Mouse (Mus musculus) CH12.LX (cell line): ENCODE measurements at regions not wholly inside any gene's neighbourhood (a gene's known extent, or its start where the extent isn't known, plus 50 kb on each side); places are given as distances from the start of the nearest gene placed in this dataset.
"Not testable (repeated sequence)": the region's sequence is repeated elsewhere in the genome, so short reads cannot be mapped to it uniquely, and the experiment has no call there.

Source experiments
- DNase-seq: peaks from one replicate; pipeline ENCODE4 v3.0.0-alpha.2; 2013; ENCODE audit errors: extremely low read depth
- H3K27ac ChIP-seq: 2 replicates; pipeline ENCODE4 v1.5.1; 2012; ENCODE audit warnings: low read depth, mild to moderate bottlenecking, control low read depth, moderate library complexity; ENCODE audit not compliant: insufficient read depth
- H3K27me3 ChIP-seq: replicated peaks from 2 replicates; pipeline ENCODE3; 2012; ENCODE audit warnings: inconsistent platforms
- H3K36me3 ChIP-seq, 2 experiments: replicated peaks in 1 of 2; 2 replicates each; pipeline versions ENCODE3 to v1.6.1; 2012; ENCODE audit warnings: inconsistent platforms in 1 of 2, low read length in 1 of 2, mild to moderate bottlenecking in 1 of 2, mixed read lengths in 1 of 2, moderate library complexity in 1 of 2; ENCODE audit not compliant: control insufficient read depth in 1 of 2, insufficient read depth in 1 of 2
- H3K4me1 ChIP-seq, 2 experiments: 2 replicates each; pipeline ENCODE4 v1.6.1; 2012; ENCODE audit warnings: inconsistent platforms in 1 of 2, moderate library complexity in 1 of 2; ENCODE audit not compliant: insufficient read depth in 2 of 2, control insufficient read depth in 1 of 2
- H3K4me2 ChIP-seq: 2 replicates; pipeline ENCODE4 v1.6.1; 2012; ENCODE audit warnings: low read depth, mild to moderate bottlenecking, control low read depth; ENCODE audit not compliant: poor library complexity, insufficient read depth, severe bottlenecking
- H3K4me3 ChIP-seq, 3 experiments: fragments of 150-350 bp in 1 of 3; sonication (generic) in 1 of 3; replicated peaks in 1 of 3; 2 replicates each; pipeline versions ENCODE3 to v1.5.1; 2011 to 2012; ENCODE audit warnings: low read depth in 2 of 3, low read length in 2 of 3, mild to moderate bottlenecking in 2 of 3, moderate library complexity in 2 of 3, control low read depth in 1 of 3, improper control_type of control experiment in 1 of 3, inconsistent platforms in 1 of 3, mixed read lengths in 1 of 3; ENCODE audit not compliant: poor library complexity in 1 of 3
- H3K79me2 ChIP-seq: replicated peaks from 2 replicates; pipeline ENCODE4 v1.6.1; 2012; ENCODE audit warnings: mild to moderate bottlenecking, moderate library complexity; ENCODE audit not compliant: control insufficient read depth, poor library complexity, insufficient read depth, severe bottlenecking; ENCODE audit errors: extremely low read depth
- H3K9ac ChIP-seq: 2 replicates; pipeline ENCODE4 v1.6.1; 2012; ENCODE audit warnings: low read depth, mild to moderate bottlenecking, control low read depth, moderate library complexity; ENCODE audit not compliant: insufficient read depth
- H3K9me3 ChIP-seq: replicated peaks from 2 replicates; pipeline ENCODE3; 2012; ENCODE audit warnings: low read length, inconsistent platforms, mixed read lengths
- E2F4 ChIP-seq: IDR thresholded peaks from 2 replicates; pipeline ENCODE4 v1.6.1; 2011; ENCODE audit warnings: low read depth, low read length, improper control_type of control experiment; ENCODE audit not compliant: insufficient replicate concordance
- ELF1 ChIP-seq: IDR thresholded peaks from 2 replicates; pipeline ENCODE4 v1.6.1; 2014; ENCODE audit warnings: low read depth, mild to moderate bottlenecking, inconsistent platforms, low read length, improper control_type of control experiment
- ETS1 ChIP-seq: conservative IDR thresholded peaks from 2 replicates; pipeline ENCODE4 v1.6.1; 2012; ENCODE audit warnings: low read depth, mild to moderate bottlenecking, inconsistent platforms, low read length, improper control_type of control experiment, moderate library complexity
- GABPA ChIP-seq: IDR thresholded peaks from 2 replicates; pipeline ENCODE4 v1.6.1; 2012; ENCODE audit warnings: low read depth, low read length, improper control_type of control experiment, inconsistent platforms; ENCODE audit not compliant: insufficient replicate concordance
- IRF4 ChIP-seq: IDR thresholded peaks from 2 replicates; pipeline ENCODE4 v1.6.1; 2014; ENCODE audit warnings: low read depth, mild to moderate bottlenecking, inconsistent platforms, low read length, improper control_type of control experiment
- JUND ChIP-seq: conservative IDR thresholded peaks from 2 replicates; pipeline ENCODE4 v1.6.1; 2011; ENCODE audit warnings: low read depth, low read length, improper control_type of control experiment
- MAX ChIP-seq: IDR thresholded peaks from 2 replicates; pipeline ENCODE4 v1.6.1; 2011; ENCODE audit warnings: low read length, improper control_type of control experiment
- MEF2A ChIP-seq: IDR thresholded peaks from 2 replicates; pipeline ENCODE4 v1.6.1; 2014; ENCODE audit warnings: low read depth, mild to moderate bottlenecking, inconsistent platforms, low read length, improper control_type of control experiment, borderline replicate concordance
- NRF1 ChIP-seq: IDR thresholded peaks from 2 replicates; pipeline ENCODE4 v1.6.1; 2014; ENCODE audit warnings: low read depth, mild to moderate bottlenecking, inconsistent platforms, low read length, improper control_type of control experiment, moderate library complexity
- PAX5 ChIP-seq: IDR thresholded peaks from 2 replicates; pipeline ENCODE4 v1.6.1; 2012; ENCODE audit warnings: low read length, inconsistent platforms, mixed read lengths
- RCOR1 ChIP-seq: conservative IDR thresholded peaks from 2 replicates; pipeline ENCODE4 v1.6.1; 2012; ENCODE audit warnings: low read depth, mild to moderate bottlenecking, inconsistent platforms, low read length, improper control_type of control experiment
- SMC3 ChIP-seq: IDR thresholded peaks from 2 replicates; pipeline ENCODE4 v1.6.1; 2011; ENCODE audit warnings: low read depth, low read length, improper control_type of control experiment
- TBP ChIP-seq: conservative IDR thresholded peaks from 2 replicates; pipeline ENCODE4 v1.6.1; 2011; ENCODE audit warnings: low read depth, low read length, improper control_type of control experiment
- USF1 ChIP-seq: IDR thresholded peaks from 2 replicates; pipeline ENCODE4 v1.6.1; 2014; ENCODE audit warnings: low read depth, mild to moderate bottlenecking, inconsistent platforms, low read length, improper control_type of control experiment
- ZNF384 ChIP-seq: IDR thresholded peaks from 2 replicates; pipeline ENCODE4 v1.6.1; 2012; ENCODE audit warnings: low read depth, low read length, improper control_type of control experiment, inconsistent platforms
- dilution Hi-C: fragments of 300-500 bp; cut with MboI; formaldehyde crosslinking; loops from 2 replicates; pipeline ENCODE4 v1.14.3; 2020; ENCODE audit warnings: low sequenced_read_pairs; ENCODE audit not compliant: extremely low pct_unique_long_range_greater_than_20kb, extremely low pct_ligation_motif_present
- in situ Hi-C: fragments of 300-500 bp; cut with MboI; formaldehyde crosslinking; loops from 3 replicates; pipeline ENCODE4 v1.14.3; 2019; ENCODE audit warnings: low sequenced_read_pairs, low pct_ligation_motif_present, low pct_unique_long_range_greater_than_20kb, mixed read lengths

GRCm38 (mm10) chr15:11476248-11476647, 76.8 kb upstream of the Tars start:
- dilution Hi-C loops = no loop called here
- H3K27me3 ChIP-seq = no peaks in the 10 kb centered on the region
- DNase-seq = no peak
- TF ChIP-seq MAX (no peak), RCOR1 (no peak), IRF4 (no peak), TBP (no peak), ETS1 (no peak), USF1 (no peak), SMC3 (no peak), PAX5 (no peak), JUND (no peak), NRF1 (no peak)
- H3K4me1 ChIP-seq = no peaks in the 10 kb centered on the region
- H3K9ac ChIP-seq = no peak overlapping the region
- no peak overlapping the region for H3K4me2 ChIP-seq
- H3K27ac ChIP-seq = no peak overlapping the region
- H3K79me2 ChIP-seq = no peaks in the 10 kb centered on the region
- in situ Hi-C loops = no loop called here
- no peaks in the 10 kb centered on the region for H3K9me3 ChIP-seq
- H3K4me3 ChIP-seq = no peak overlapping the region
- H3K36me3 ChIP-seq = no peaks in the 10 kb centered on the region

GRCm38 (mm10) chr15:11463341-11463740, 63.9 kb upstream of the Tars start:
- in situ Hi-C loops = no loop called here
- H3K4me1 ChIP-seq = peaks cover 0 to 5% of the 10 kb centered on the region in 2 experiments; a peak in 1 of 4 replicates
- H3K79me2 ChIP-seq = no peaks in the 10 kb centered on the region
- H3K27me3 ChIP-seq = no peaks in the 10 kb centered on the region
- no peak overlapping the region for H3K27ac ChIP-seq
- dilution Hi-C loops = no loop called here
- H3K4me2 ChIP-seq = no peak overlapping the region
- H3K36me3 ChIP-seq = no peaks in the 10 kb centered on the region
- TF ChIP-seq PAX5 (no peak), ZNF384 (no peak), ELF1 (no peak), GABPA (no peak), MEF2A (no peak), IRF4 (no peak), NRF1 (no peak), E2F4 (no peak)
- no peak for DNase-seq
- H3K9ac ChIP-seq = no peak overlapping the region
- H3K4me3 ChIP-seq = no peak overlapping the region
- no peaks in the 10 kb centered on the region for H3K9me3 ChIP-seq

- DNase-seq, H3K9me3 ChIP-seq, dilution Hi-C loops, H3K4me3 ChIP-seq, H3K4me1 ChIP-seq, H3K27ac ChIP-seq, H3K79me2 ChIP-seq, H3K4me2 ChIP-seq, H3K36me3 ChIP-seq, H3K27me3 ChIP-seq, in situ Hi-C loops, H3K9ac ChIP-seq: not testable (repeated sequence)
Observed at GRCm38 (mm10) chr15:11461575-11461974, 62.1 kb upstream of the Tars start.
